Mouse (Mus musculus) testis, adult 2 months (tissue): ENCODE data around the gene Gsn. TPM values are rescaled to one million over a fixed set of nuclear protein-coding genes. Genes with fewer than 3 reads are reported as not detected.
A peak's percentile ranks its signal among the peaks of the same experiment; 100 is the strongest.

Experiments
- H3K27ac ChIP-seq: fragments of 200-500 bp; 2 replicates; pipeline ENCODE4 v1.5.1; 2012; ENCODE audit warnings: low read depth, low read length; ENCODE audit not compliant: control insufficient read depth, insufficient read depth
- H3K27me3 ChIP-seq: fragments of 200-500 bp; 2 replicates; pipeline ENCODE4 v1.6.1; 2012; ENCODE audit warnings: mild to moderate bottlenecking, low read length, moderate library complexity; ENCODE audit not compliant: control insufficient read depth, insufficient read depth
- H3K36me3 ChIP-seq: fragments of 200-500 bp; 2 replicates; pipeline ENCODE4 v1.6.1; 2012; ENCODE audit warnings: mild to moderate bottlenecking, low read length; ENCODE audit not compliant: control insufficient read depth, insufficient read depth
- H3K4me1 ChIP-seq: fragments of 200-500 bp; 2 replicates; pipeline ENCODE4 v1.6.1; 2012; ENCODE audit warnings: low read length; ENCODE audit not compliant: control insufficient read depth, insufficient read depth
- H3K4me3 ChIP-seq: fragments of 200-500 bp; 2 replicates; pipeline ENCODE4 v1.5.1; 2012; ENCODE audit warnings: low read depth, mild to moderate bottlenecking, low read length, moderate library complexity, mixed read lengths; ENCODE audit not compliant: control insufficient read depth
- CTCF ChIP-seq: fragments of 200-500 bp; IDR thresholded peaks from 2 replicates; pipeline ENCODE4 v1.5.1; 2012; ENCODE audit warnings: low read depth, mild to moderate bottlenecking, inconsistent platforms, low read length, moderate library complexity; ENCODE audit not compliant: control insufficient read depth, insufficient read depth, insufficient replicate concordance
- POLR2A ChIP-seq: fragments of 200-500 bp; IDR thresholded peaks from 2 replicates; pipeline ENCODE4 v1.6.1; 2012; ENCODE audit warnings: low read depth, mild to moderate bottlenecking, inconsistent platforms, low read length, moderate library complexity; ENCODE audit not compliant: control insufficient read depth
- polyA plus RNA-seq: library from polyadenylated mRNA; depleted of rRNA; stranded (reverse); fragments of >200 nt; gene quantifications from 2 replicates; pipeline ENCODE4 v1.2.3, GENCODE M21; 2012; rRNA removed

The Gsn gene
- 49.9 and 88.6 TPM in 2 replicates for polyA plus RNA-seq

DNA sequence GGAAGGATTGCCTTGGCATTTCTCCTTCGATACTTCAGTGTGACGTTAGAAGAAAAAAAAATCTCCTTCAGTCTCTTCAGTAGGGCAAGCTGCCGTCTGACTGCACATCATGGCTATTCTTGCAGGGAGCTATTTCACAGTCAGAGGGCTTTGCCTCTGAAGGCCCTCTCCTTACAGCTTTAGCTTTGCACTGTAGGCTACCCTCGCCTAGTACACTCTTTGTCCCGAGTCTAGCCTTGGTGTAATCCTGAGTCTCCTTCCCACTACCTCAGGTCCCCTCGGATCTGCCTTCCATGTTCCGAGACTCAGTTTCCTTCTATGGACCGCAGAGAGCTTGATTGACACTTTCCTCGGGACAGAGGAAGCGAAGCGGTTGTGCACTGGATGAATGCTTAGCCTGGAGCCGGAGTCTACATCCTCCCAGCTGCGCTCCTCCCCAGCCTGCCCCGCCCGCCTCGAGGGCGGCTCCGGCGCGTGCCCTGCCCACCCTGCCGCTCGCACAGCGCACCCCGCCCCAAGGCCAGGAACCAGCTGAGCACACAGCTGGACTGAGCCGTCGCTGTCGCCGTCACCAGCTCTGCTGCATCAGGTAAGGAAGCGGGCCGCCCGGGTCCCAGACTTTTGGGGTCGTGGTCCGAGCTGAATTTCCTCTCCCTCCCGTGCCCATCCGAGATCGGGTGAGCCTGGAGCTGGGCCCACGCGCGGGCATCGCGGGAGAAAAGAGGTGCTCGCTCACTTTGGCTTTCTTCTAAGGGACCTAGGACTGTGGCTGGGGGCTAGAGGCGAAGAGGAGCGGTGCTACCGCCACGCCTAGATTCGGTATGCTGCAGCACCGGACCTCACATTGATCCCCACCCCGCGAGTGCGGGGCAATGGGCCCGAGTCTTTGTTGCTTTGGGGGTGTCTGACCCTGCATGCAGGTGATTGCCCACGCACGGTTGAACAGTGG lies at the start of gene Gsn:
Gsn (plus strand) TSS at position 496 of the 949 bp plus-strand sequence.
- no peaks in the 10 kb centered on the region for H3K36me3 ChIP-seq
- no peak within 1 kb of the TSS for H3K27ac ChIP-seq
- H3K4me3 ChIP-seq, result peak within 1 kb of the TSS; percentile 61
- no peaks in the 10 kb centered on the region; the same call in 1 of the 2 replicates for H3K27me3 ChIP-seq
- H3K4me1 ChIP-seq, result peaks cover 14% of the 10 kb centered on the region
- no peak for TF ChIP-seq CTCF
- no peak for TF ChIP-seq POLR2A

DNA sequence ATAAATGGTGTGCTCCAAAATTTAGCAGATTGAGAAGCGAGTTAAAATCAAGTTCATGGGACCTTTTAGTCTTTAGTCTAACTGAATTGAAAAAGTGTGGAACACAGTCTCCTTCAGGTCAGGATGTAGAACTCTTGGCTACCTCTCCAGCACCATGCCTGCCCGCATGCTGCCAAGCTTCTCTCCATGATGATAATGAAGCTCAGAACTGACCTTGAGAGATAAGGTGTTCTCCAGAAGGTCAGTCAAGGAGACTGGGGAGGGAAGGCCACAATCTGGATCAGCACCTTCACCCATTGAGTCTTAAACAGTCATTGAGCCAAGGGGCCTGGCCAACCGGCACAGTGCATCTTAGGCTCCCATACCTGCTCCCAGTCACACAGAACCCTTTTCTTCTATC lies 49.4 kb upstream of the Gsn start:
- TF ChIP-seq POLR2A (no peak), CTCF (no peak)
- Histone ChIP-seq H3K27me3 (no peaks in the 10 kb centered on the region), H3K4me1 (no peaks in the 10 kb centered on the region; the same call in none of the 2 replicates), H3K4me3 (no peak overlapping the region), H3K27ac (no peak overlapping the region), H3K36me3 (no peaks in the 10 kb centered on the region)

DNA sequence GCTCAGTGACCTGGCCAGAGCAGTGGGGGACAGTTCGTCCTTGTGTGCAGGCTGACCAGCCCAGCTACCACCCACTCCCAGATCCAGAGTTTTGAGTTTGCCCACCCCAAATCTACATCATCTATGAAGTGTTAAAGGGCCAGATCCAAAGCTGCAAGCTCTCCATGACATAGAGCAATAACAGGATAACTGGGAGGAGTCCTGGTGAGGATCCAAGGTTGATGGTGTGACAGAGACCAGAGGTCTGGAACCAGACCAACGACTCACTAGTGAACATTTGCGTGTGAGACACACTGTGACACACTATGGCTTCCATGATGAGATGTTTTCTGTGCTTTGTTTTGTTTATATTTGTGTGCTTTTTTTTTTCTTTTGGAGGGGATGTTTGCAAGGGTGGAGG lies 48.1 kb upstream of the Gsn start:
- Histone ChIP-seq H3K27ac (no peak overlapping the region), H3K36me3 (no peaks in the 10 kb centered on the region), H3K4me1 (no peaks in the 10 kb centered on the region; the same call in 1 of the 2 replicates), H3K27me3 (no peaks in the 10 kb centered on the region), H3K4me3 (no peak overlapping the region)
- TF ChIP-seq CTCF (no peak), POLR2A (no peak)

DNA sequence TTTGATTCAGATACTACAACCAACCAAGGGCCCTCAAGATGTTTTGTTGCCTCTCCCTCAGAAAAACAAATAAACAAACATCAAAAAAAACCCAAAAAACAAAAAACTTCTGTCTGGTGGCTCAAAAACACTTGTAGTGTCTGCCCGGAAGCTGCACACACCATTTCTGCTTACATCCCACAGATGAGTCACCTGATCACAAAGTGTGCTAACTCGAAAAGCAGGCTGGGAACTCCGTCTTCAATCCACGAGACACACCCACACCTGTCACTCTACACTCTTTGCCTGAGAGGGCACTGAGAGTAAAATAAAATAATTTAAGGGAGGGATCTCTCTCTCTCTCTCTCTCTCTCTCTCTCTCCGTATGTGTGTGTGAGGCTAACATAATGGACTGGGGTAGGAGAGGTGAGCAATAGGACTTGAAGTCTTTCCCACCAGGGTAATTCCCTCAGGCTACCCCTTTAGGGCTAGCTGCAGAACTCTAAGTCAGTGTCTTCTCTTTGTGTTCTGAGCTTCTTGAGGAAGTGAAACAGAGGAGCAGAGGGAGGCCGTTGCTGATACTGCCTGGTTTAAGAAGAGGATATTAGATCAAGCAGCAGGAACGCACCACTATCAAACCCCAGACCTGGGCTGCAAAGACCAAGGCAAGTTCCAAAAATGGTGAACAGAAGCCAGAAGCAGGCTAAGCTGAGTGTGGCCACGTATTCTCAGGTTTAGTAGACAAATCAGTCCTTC lies 47.1 kb upstream of the Gsn start:
- no peak overlapping the region for H3K4me3 ChIP-seq
- H3K36me3 ChIP-seq, result no peaks in the 10 kb centered on the region
- no peak overlapping the region for H3K27ac ChIP-seq
- H3K27me3 ChIP-seq, result no peaks in the 10 kb centered on the region
- H3K4me1 ChIP-seq, result peaks cover 3% of the 10 kb centered on the region; the same call in 1 of the 2 replicates
- no peak for TF ChIP-seq CTCF
- no peak for TF ChIP-seq POLR2A

DNA sequence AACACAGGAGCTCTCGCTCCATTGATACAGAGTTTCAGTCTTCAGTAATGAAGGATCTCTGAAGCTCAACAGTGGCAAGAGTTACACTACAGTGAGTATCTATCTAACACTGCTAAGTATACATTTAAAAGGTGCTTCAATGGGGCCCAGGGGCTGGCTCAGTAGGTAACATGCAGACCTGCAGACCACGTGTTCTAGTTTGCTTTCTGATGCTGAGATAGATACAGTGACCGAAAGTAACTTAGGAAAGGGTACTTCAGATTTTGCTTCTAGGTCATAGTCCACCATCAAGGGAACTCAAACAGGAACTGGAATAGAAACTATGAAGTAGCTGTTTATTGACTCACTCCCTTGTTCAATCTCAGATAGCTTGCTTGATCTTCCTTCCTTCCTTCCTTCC lies 44.5 kb upstream of the Gsn start:
- Histone ChIP-seq H3K4me1 (peaks cover 11% of the 10 kb centered on the region), H3K27me3 (no peaks in the 10 kb centered on the region), H3K27ac (no peak overlapping the region), H3K4me3 (no peak overlapping the region), H3K36me3 (no peaks in the 10 kb centered on the region)
- TF ChIP-seq CTCF (no peak), POLR2A (no peak)

DNA sequence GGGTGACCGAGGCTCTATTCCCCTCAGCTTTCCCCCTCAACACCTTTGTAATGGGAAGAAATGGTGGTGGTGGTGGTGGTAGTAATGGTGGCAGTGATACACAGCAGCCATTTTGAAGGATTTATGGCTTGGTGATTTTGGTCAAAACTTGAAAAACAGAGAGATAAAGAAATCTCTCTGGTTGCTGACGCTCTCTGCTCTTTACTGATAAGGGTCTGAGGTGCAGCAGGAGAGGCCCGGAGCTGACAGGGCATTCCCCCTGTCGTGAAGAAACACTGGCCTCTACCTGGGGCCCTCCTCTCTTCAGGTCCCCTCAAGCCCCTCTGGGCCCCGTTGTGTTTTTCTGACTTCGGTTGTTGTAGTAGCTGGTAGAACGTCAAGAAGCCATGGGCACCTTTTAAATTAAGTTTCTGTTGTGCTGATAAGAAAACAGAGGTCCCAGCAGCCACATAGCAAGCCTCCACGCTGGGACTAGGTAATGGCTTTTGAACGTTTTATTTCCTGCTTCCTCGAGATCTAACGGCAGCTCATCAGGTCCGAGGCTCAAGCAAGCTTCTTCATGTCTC lies 42.8 kb upstream of the Gsn start:
- Histone ChIP-seq H3K27ac (no peak overlapping the region), H3K36me3 (no peaks in the 10 kb centered on the region), H3K4me3 (peak overlapping the region; percentile 43), H3K27me3 (no peaks in the 10 kb centered on the region), H3K4me1 (peaks cover 11% of the 10 kb centered on the region)
- no peak for TF ChIP-seq POLR2A
- no peak for TF ChIP-seq CTCF

DNA sequence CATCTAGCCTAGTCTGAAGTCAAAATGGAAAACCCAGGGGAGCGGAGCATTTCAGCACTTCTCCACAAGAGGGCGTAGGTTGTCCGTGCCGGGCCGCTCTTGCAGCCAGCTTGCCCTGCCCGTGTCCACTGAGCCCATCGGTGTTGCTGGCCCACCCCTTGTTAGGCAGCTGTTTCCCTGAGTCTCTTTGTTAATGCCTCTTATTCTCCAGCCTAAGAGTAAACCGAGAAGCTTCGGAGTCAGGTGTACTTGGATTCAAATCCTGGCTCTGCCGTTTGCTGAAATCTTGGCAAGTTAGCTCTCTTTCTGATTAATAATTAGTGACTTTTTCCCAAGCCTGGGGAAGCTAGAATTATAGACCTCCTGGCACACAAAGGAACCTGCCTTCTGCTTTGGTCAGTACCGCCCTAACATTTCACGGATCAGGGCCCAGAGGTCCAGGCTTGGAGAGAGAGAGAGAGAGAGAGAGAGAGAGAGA lies 41.3 kb upstream of the Gsn start:
- TF ChIP-seq CTCF (peak; percentile 90), POLR2A (no peak)
- H3K4me3 ChIP-seq, result peak overlapping the region; percentile 49

More for the DNA sequence above, 41.3 kb upstream of the Gsn start:
- Histone ChIP-seq H3K36me3 (no peaks in the 10 kb centered on the region), H3K27me3 (no peaks in the 10 kb centered on the region), H3K27ac (no peak overlapping the region), H3K4me1 (peaks cover 11% of the 10 kb centered on the region)
